Mouse (Mus musculus): Measurements from ENCODE around the gene Trp53tg5. TPM values are rescaled to one million over a fixed set of nuclear protein-coding genes. Genes with fewer than 3 reads are reported as not detected.

Trp53tg5 gene
- polyA plus RNA-seq, 1 experiment = not detected

- Histone ChIP-seq H3K27ac (ENCODE audit: insufficient read depth, low read depth, low read length) (no peak overlapping the region), H3K4me3 (ENCODE audit: insufficient read depth, low read depth, low read length) (no peak overlapping the region), H3K4me1 (ENCODE audit: control insufficient read depth, insufficient read depth, low read length) (peaks cover 9% of the 10 kb centered on the region)
- TF ChIP-seq POLR2A (IDR thresholded peaks at IDR 0.05; ENCODE audit: insufficient read depth, low read depth, low read length) (no peak), CTCF (IDR thresholded peaks at IDR 0.05; ENCODE audit: insufficient read depth, low read depth, low read length) (no peak)
- WGBS = 49% methylated on average over 10 of the region's 10 CpGs
Measured at GRCm38 (mm10) chr2:164454846-164455245, 18.7 kb downstream of the Trp53tg5 start.

- TF ChIP-seq POLR2A (IDR thresholded peaks at IDR 0.05; ENCODE audit: insufficient read depth, low read depth, low read length) (no peak), CTCF (IDR thresholded peaks at IDR 0.05; ENCODE audit: insufficient read depth, low read depth, low read length) (no peak)
- Histone ChIP-seq H3K27ac (ENCODE audit: insufficient read depth, low read depth, low read length) (no peak overlapping the region), H3K4me1 (ENCODE audit: control insufficient read depth, insufficient read depth, low read length) (peaks cover 9% of the 10 kb centered on the region), H3K4me3 (ENCODE audit: insufficient read depth, low read depth, low read length) (no peak overlapping the region)
- WGBS = 71% methylated on average over 7 of the region's 7 CpGs
Measured at GRCm38 (mm10) chr2:164453887-164454500, 19.5 kb downstream of the Trp53tg5 start.

GRCm38 (mm10) chr2:164453047-164453757, 20.3 kb downstream of the Trp53tg5 start:
- no peak for TF ChIP-seq POLR2A (IDR thresholded peaks at IDR 0.05; ENCODE audit: insufficient read depth, low read depth, low read length)
- no peak for TF ChIP-seq CTCF (IDR thresholded peaks at IDR 0.05; ENCODE audit: insufficient read depth, low read depth, low read length)
- 89% methylated on average over 14 of the region's 14 CpGs for WGBS
- peaks cover 9% of the 10 kb centered on the region for H3K4me1 ChIP-seq (ENCODE audit: control insufficient read depth, insufficient read depth, low read length)
- H3K4me3 ChIP-seq (ENCODE audit: insufficient read depth, low read depth, low read length) = no peak overlapping the region
- no peak overlapping the region for H3K27ac ChIP-seq (ENCODE audit: insufficient read depth, low read depth, low read length)

- H3K4me1 ChIP-seq (ENCODE audit: control insufficient read depth, insufficient read depth, low read length) = peaks cover 3% of the 10 kb centered on the region
- no peak overlapping the region for H3K27ac ChIP-seq (ENCODE audit: insufficient read depth, low read depth, low read length)
- TF ChIP-seq POLR2A (IDR thresholded peaks at IDR 0.05; ENCODE audit: insufficient read depth, low read depth, low read length) = no peak
- TF ChIP-seq CTCF (IDR thresholded peaks at IDR 0.05; ENCODE audit: insufficient read depth, low read depth, low read length) = no peak
- WGBS = 45% methylated on average over 13 of the region's 13 CpGs
- no peak overlapping the region for H3K4me3 ChIP-seq (ENCODE audit: insufficient read depth, low read depth, low read length)
Measured at GRCm38 (mm10) chr2:164452000-164452676, 21.4 kb downstream of the Trp53tg5 start.

- WGBS = 90% methylated on average over 14 of the region's 14 CpGs
- no peak for TF ChIP-seq CTCF (IDR thresholded peaks at IDR 0.05; ENCODE audit: insufficient read depth, low read depth, low read length)
- no peak for TF ChIP-seq POLR2A (IDR thresholded peaks at IDR 0.05; ENCODE audit: insufficient read depth, low read depth, low read length)
- H3K4me1 ChIP-seq (ENCODE audit: control insufficient read depth, insufficient read depth, low read length) = no peaks in the 10 kb centered on the region
- H3K27ac ChIP-seq (ENCODE audit: insufficient read depth, low read depth, low read length) = no peak overlapping the region
- no peak overlapping the region for H3K4me3 ChIP-seq (ENCODE audit: insufficient read depth, low read depth, low read length)
Measured at GRCm38 (mm10) chr2:164449341-164450042, 24.0 kb downstream of the Trp53tg5 start.

- Histone ChIP-seq H3K4me3 (ENCODE audit: insufficient read depth, low read depth, low read length) (no peak overlapping the region), H3K27ac (ENCODE audit: insufficient read depth, low read depth, low read length) (no peak overlapping the region), H3K4me1 (ENCODE audit: control insufficient read depth, insufficient read depth, low read length) (no peaks in the 10 kb centered on the region)
- no peak for TF ChIP-seq POLR2A (IDR thresholded peaks at IDR 0.05; ENCODE audit: insufficient read depth, low read depth, low read length)
- TF ChIP-seq CTCF (IDR thresholded peaks at IDR 0.05; ENCODE audit: insufficient read depth, low read depth, low read length) = no peak
- WGBS = 65% methylated on average over 5 of the region's 5 CpGs
Measured at GRCm38 (mm10) chr2:164448921-164449320, 24.6 kb downstream of the Trp53tg5 start.

GRCm38 (mm10) chr2:164448140-164448539, 25.4 kb downstream of the Trp53tg5 start:
- TF ChIP-seq CTCF (IDR thresholded peaks at IDR 0.05; ENCODE audit: insufficient read depth, low read depth, low read length) = no peak
- no peak for TF ChIP-seq POLR2A (IDR thresholded peaks at IDR 0.05; ENCODE audit: insufficient read depth, low read depth, low read length)
- WGBS = 85% methylated on average over 1 of the region's 1 CpGs
- H3K4me1 ChIP-seq (ENCODE audit: control insufficient read depth, insufficient read depth, low read length) = 0 out of 2 replicates have a peak, but pooled peaks cover 4% of the 10 kb centered on the region
- no peak overlapping the region for H3K4me3 ChIP-seq (ENCODE audit: insufficient read depth, low read depth, low read length)
- no peak overlapping the region for H3K27ac ChIP-seq (ENCODE audit: insufficient read depth, low read depth, low read length)

GRCm38 (mm10) chr2:164446086-164446469, 27.4 kb downstream of the Trp53tg5 start:
- WGBS = 87% methylated on average over 3 of the region's 3 CpGs
- no peak for TF ChIP-seq POLR2A (IDR thresholded peaks at IDR 0.05; ENCODE audit: insufficient read depth, low read depth, low read length)
- no peak for TF ChIP-seq CTCF (IDR thresholded peaks at IDR 0.05; ENCODE audit: insufficient read depth, low read depth, low read length)
- no peak overlapping the region for H3K4me3 ChIP-seq (ENCODE audit: insufficient read depth, low read depth, low read length)
- no peak overlapping the region for H3K27ac ChIP-seq (ENCODE audit: insufficient read depth, low read depth, low read length)
- peaks cover 11% of the 10 kb centered on the region for H3K4me1 ChIP-seq (ENCODE audit: control insufficient read depth, insufficient read depth, low read length)
